Mouse (Mus musculus): ENCODE data around the gene Cd59b.

- no peak for TF ChIP-seq CTCF (IDR thresholded peaks at IDR 0.05; ENCODE audit: low read depth, low read length)
- TF ChIP-seq POLR2A (IDR thresholded peaks at IDR 0.05; ENCODE audit: extremely low read depth, insufficient read depth, low read length), result no peak
Measured at GRCm38 (mm10) chr2:104099231-104099585, 29.6 kb downstream of the Cd59b start.
